Mouse (Mus musculus) testis, adult 2 months (tissue): Measurements from ENCODE around the gene Sema7a.

Source experiments
- CTCF ChIP-seq: fragments of 200-500 bp; IDR thresholded peaks from 2 replicates; pipeline ENCODE4 v1.5.1; 2012; ENCODE audit warnings: low read depth, mild to moderate bottlenecking, inconsistent platforms, low read length, moderate library complexity; ENCODE audit not compliant: control insufficient read depth, insufficient read depth, insufficient replicate concordance
- POLR2A ChIP-seq: fragments of 200-500 bp; IDR thresholded peaks from 2 replicates; pipeline ENCODE4 v1.6.1; 2012; ENCODE audit warnings: low read depth, mild to moderate bottlenecking, inconsistent platforms, low read length, moderate library complexity; ENCODE audit not compliant: control insufficient read depth

DNA sequence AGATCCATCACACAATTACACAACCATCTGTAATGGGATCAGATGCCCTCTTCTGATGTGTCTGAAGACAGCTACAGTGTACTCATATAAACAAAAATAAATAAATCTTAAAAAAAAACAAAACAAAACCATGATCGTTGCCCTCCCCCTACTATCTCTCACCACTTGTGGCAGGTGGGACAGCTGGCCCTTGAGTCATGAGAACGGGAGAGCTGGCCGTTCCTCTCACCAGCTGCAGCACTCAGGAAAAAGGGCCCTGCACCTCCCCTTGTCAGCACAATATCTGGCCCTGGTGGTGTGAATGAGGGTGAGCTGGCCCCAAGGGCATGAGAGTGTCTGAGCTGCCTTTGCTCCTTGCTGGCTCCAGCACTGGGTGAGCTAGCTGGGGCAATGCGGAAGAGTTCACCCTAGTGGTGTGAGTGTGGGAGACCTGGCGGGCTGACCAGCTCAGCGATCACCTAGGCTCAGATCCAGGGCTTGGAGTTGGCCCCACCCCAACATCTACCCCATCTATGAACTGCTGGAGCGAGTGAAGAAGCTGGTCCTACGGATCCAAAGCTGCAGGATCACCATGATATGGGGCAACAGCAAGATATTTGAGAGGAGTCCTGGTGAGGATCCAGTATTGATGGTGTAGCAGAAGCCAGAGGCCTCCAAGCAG lies 36.2 kb upstream of the Sema7a start:
- TF ChIP-seq POLR2A (no peak), CTCF (no peak)
